Mouse (Mus musculus): ENCODE results near the gene Olfr804.

DNA sequence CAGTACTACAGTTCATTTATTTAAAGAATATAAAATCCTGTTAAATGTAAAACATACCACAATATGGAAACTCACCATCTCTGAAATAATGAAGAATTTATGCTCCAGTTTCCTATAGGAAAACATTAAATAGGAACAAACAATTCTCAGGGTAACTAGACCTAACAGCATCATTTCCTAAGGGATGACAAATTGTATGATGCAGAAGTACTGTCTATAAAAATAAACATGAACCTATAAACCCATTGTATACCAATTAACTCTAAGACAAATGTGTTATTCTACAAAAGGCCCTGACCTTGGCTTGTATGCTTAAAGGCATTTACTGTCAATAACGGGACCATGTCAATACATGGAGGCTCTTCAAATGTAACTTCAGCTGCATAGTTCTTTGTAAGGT, 29.2 kb upstream of the Olfr804 start, which contains the start of gene Olfr801:
- TF ChIP-seq EP300 (IDR thresholded peaks at IDR 0.05; ENCODE audit: low read depth) (no peak), CTCF (IDR thresholded peaks at IDR 0.05; ENCODE audit: low read depth) (no peak)
